Mouse (Mus musculus): Measurements from ENCODE around the gene Ice1. TPM values are rescaled to one million over a fixed set of nuclear protein-coding genes. Genes with fewer than 3 reads are reported as not detected.

The Ice1 gene
- polyA plus RNA-seq, 1 experiment from 2014 or later, result 16.0 TPM

- no peaks in the 10 kb centered on the region for H3K27me3 ChIP-seq
- no peak overlapping the region for H3K27ac ChIP-seq (replicated peaks)
- H3K36me3 ChIP-seq, result peaks cover 99% of the 10 kb centered on the region
- H3K9me3 ChIP-seq (replicated peaks), result no peaks in the 10 kb centered on the region
- no peaks in the 10 kb centered on the region for H3K4me1 ChIP-seq
- no peak for ATAC-seq (ENCODE audit: insufficient number of reproducible peaks, low FRiP score, low TSS enrichment, low read depth)
- no peak overlapping the region for H3K4me3 ChIP-seq (replicated peaks)
- H3K9ac ChIP-seq, result no peak overlapping the region
- WGBS, result 92% methylated on average over 5 of the region's 5 CpGs
- H3K4me2 ChIP-seq (replicated peaks), result no peak overlapping the region
Measured at GRCm38 (mm10) chr13:70605366-70605765, 32.1 kb downstream of the Ice1 start.

DNA sequence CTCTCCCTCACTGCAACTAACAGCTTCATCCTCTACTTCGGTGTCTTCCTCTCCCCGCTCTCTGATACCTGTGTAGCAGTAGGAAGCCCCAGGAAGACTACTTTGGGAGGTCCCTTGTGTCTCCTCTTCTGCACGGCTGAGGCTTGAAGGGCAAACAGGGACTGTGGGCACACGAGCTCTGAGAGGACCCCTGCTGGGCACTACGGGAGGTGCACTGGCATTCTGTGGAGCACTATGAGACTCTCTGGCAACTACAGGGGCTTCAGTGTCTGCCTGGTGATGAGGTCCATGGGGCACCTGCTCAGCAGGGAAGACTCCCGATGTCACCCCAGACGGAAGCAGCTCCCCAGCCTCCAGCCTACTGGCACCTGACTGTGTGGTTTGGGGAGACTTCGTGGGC, 32.7 kb downstream of the Ice1 start:
- Histone ChIP-seq H3K9ac (no peak overlapping the region), H3K4me2 (replicated peaks) (no peak overlapping the region), H3K4me1 (no peaks in the 10 kb centered on the region), H3K4me3 (replicated peaks) (no peak overlapping the region), H3K9me3 (replicated peaks) (no peaks in the 10 kb centered on the region), H3K27ac (replicated peaks) (no peak overlapping the region), H3K36me3 (peaks cover 97% of the 10 kb centered on the region), H3K27me3 (no peaks in the 10 kb centered on the region)
- WGBS, result 85% methylated on average over 8 of the region's 8 CpGs
- ATAC-seq (ENCODE audit: insufficient number of reproducible peaks, low FRiP score, low TSS enrichment, low read depth), result no peak

DNA sequence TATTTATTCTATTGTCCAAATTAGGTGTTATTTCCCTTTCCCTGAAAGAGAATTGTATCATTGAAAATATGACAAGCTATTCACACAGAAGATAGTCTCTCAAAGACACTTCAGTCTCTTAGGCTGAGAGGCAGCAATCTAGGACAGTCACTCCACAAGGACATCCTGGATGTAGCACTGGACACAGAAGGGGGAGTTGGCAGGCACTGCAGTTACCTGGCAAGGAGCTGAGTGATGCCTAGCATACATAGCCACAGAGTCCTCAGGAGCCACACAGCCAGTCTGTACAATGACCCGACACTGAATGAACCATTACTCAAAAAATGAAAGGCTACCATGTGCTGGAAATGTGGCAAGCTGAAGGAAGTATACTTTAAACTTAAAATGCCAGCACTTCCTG, 35.9 kb downstream of the Ice1 start:
- Histone ChIP-seq H3K27me3 (no peaks in the 10 kb centered on the region), H3K36me3 (peaks cover 71% of the 10 kb centered on the region), H3K27ac (replicated peaks) (no peak overlapping the region), H3K9me3 (replicated peaks) (no peaks in the 10 kb centered on the region), H3K4me2 (replicated peaks) (no peak overlapping the region), H3K4me3 (replicated peaks) (no peak overlapping the region), H3K4me1 (no peaks in the 10 kb centered on the region), H3K9ac (no peak overlapping the region)
- 91% methylated on average over 1 of the region's 1 CpGs for WGBS
- no peak for ATAC-seq (ENCODE audit: insufficient number of reproducible peaks, low FRiP score, low TSS enrichment, low read depth)

GRCm38 (mm10) chr13:70599964-70600619, 37.3 kb downstream of the Ice1 start:
- H3K27me3 ChIP-seq, result no peaks in the 10 kb centered on the region
- no peak for ATAC-seq (ENCODE audit: insufficient number of reproducible peaks, low FRiP score, low TSS enrichment, low read depth)
- H3K36me3 ChIP-seq, result peaks cover 71% of the 10 kb centered on the region
- no peak overlapping the region for H3K4me3 ChIP-seq (replicated peaks)
- no peak overlapping the region for H3K9ac ChIP-seq
- H3K9me3 ChIP-seq (replicated peaks), result no peaks in the 10 kb centered on the region
- no peaks in the 10 kb centered on the region for H3K4me1 ChIP-seq
- H3K27ac ChIP-seq (replicated peaks), result no peak overlapping the region
- no peak overlapping the region for H3K4me2 ChIP-seq (replicated peaks)
- WGBS, result 84% methylated on average over 12 of the region's 12 CpGs

DNA sequence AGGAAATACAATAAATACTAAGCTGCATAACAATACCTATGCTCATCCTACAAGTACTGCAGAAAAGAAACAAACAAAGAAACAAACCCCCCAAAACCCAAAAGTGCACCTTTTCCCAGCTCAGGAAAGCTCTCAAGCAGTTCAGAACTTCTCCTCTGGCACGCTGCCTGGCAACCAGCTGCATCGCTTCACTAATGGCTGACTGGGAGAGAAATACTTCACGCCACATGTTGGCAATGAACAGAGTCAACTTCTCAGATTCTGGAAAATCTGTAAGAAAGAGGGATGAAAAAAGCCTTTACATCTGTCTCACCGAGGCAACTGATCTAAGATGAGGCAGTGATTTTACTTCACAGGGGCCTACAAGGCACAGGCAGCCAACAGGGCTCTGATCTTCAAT, 38.5 kb downstream of the Ice1 start:
- Histone ChIP-seq H3K9ac (no peak overlapping the region), H3K9me3 (replicated peaks) (no peaks in the 10 kb centered on the region), H3K4me3 (replicated peaks) (no peak overlapping the region), H3K4me2 (replicated peaks) (no peak overlapping the region), H3K4me1 (no peaks in the 10 kb centered on the region), H3K27ac (replicated peaks) (no peak overlapping the region), H3K36me3 (peaks cover 70% of the 10 kb centered on the region), H3K27me3 (no peaks in the 10 kb centered on the region)
- 51% methylated on average over 4 of the region's 4 CpGs for WGBS
- no peak for ATAC-seq (ENCODE audit: insufficient number of reproducible peaks, low FRiP score, low TSS enrichment, low read depth)

DNA sequence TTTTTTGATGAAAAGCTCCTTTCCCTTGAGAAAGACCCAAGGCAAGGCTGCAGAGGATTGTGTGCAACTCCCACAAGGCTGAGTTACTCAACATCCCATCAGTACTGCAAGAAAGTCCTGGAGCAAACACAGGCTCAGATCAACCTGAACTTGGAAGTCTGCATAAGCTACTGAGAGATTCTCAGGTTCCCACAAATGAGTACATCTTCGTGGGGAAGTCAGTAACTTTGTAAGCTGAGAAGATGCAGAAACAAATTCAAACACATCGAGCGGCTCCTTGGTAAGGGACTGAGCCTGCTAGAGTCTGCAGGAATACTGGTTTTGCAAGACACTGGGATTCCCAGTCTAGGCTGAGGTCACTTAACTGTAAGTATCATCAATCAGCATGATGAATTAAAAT, 40.5 kb downstream of the Ice1 start:
- H3K36me3 ChIP-seq, result peaks cover 70% of the 10 kb centered on the region
- H3K27ac ChIP-seq (replicated peaks), result no peak overlapping the region
- 83% methylated on average over 3 of the region's 3 CpGs for WGBS
- no peak for ATAC-seq (ENCODE audit: insufficient number of reproducible peaks, low FRiP score, low TSS enrichment, low read depth)
- H3K4me3 ChIP-seq (replicated peaks), result no peak overlapping the region
- H3K4me2 ChIP-seq (replicated peaks), result no peak overlapping the region
- no peak overlapping the region for H3K9ac ChIP-seq
- H3K9me3 ChIP-seq (replicated peaks), result no peaks in the 10 kb centered on the region
- no peaks in the 10 kb centered on the region for H3K27me3 ChIP-seq
- no peaks in the 10 kb centered on the region for H3K4me1 ChIP-seq

DNA sequence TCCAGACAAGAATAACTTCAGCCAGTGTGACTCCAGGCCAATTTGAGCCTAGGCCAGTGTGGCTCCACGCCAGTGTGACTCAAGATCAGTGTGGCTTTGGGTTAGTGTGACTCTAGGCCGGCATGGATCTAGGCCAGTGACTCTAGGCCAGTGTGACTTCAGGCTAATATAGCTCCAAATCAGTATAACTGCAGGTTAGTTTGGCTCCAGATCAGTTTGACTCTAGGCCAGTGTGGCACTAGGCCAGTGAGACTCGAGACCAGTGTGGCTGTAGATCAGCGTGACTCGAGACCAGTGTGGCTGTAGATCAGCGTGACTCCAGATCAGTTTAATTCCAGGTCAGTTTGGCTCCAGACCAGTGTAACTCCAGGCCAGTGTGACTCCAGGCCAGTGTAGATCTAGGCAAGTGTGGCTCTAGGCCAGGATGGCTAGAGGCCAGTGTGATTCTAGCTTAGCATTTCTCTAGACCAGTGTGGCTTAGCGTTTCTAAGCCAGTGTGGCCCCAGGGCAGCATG, 47.1 kb downstream of the Ice1 start:
- no peaks in the 10 kb centered on the region for H3K27me3 ChIP-seq
- H3K36me3 ChIP-seq, result peaks cover 79% of the 10 kb centered on the region
- H3K9me3 ChIP-seq (replicated peaks), result no peaks in the 10 kb centered on the region
- no peak overlapping the region; the same call in 1 of the 2 replicates for H3K27ac ChIP-seq (replicated peaks)
- 82% methylated on average over 7 of the region's 7 CpGs for WGBS
- ATAC-seq (ENCODE audit: insufficient number of reproducible peaks, low FRiP score, low TSS enrichment, low read depth), result 0 out of 2 replicates have a peak, but pooled peaks have one; percentile 20
- no peak overlapping the region for H3K9ac ChIP-seq
- no peak overlapping the region for H3K4me2 ChIP-seq (replicated peaks)
- H3K4me1 ChIP-seq, result no peaks in the 10 kb centered on the region
- H3K4me3 ChIP-seq (replicated peaks), result no peak overlapping the region

- no peak for ATAC-seq (ENCODE audit: insufficient number of reproducible peaks, low FRiP score, low TSS enrichment, low read depth)
- 73% methylated on average over 2 of the region's 2 CpGs for WGBS
- Histone ChIP-seq H3K9ac (no peak overlapping the region), H3K36me3 (peaks cover 47% of the 10 kb centered on the region), H3K27ac (replicated peaks) (no peak overlapping the region), H3K4me1 (no peaks in the 10 kb centered on the region), H3K4me2 (replicated peaks) (no peak overlapping the region), H3K9me3 (replicated peaks) (no peaks in the 10 kb centered on the region), H3K4me3 (replicated peaks) (no peak overlapping the region), H3K27me3 (no peaks in the 10 kb centered on the region)
Measured at GRCm38 (mm10) chr13:70586969-70587368, 50.5 kb downstream of the Ice1 start.

DNA sequence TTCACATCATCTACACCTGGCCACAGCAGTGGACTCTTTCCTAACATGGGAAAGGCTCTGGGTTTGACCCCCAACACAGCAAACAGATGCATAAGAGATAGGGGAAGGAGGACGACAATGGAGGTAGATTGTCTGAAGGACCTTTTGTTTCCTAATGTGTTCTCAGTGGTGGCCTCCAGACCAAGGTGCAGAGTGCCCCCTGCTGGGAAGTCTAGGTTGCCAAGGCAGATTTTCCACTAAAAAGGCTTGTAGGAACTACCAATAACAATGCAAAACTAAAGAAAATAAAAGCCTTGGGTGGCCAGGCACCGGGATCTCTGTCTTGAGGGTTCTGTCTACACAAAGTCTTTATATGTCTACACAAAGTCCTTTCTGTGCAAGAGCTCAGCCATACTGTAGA, 54.9 kb downstream of the Ice1 start:
- Histone ChIP-seq H3K9me3 (replicated peaks) (no peaks in the 10 kb centered on the region), H3K9ac (no peak overlapping the region), H3K36me3 (peaks cover 13% of the 10 kb centered on the region), H3K27ac (replicated peaks) (no peak overlapping the region), H3K4me3 (replicated peaks) (no peak overlapping the region), H3K4me2 (replicated peaks) (no peak overlapping the region), H3K27me3 (no peaks in the 10 kb centered on the region), H3K4me1 (no peaks in the 10 kb centered on the region)
- WGBS, result 30% methylated on average over 2 of the region's 2 CpGs
- no peak for ATAC-seq (ENCODE audit: insufficient number of reproducible peaks, low FRiP score, low TSS enrichment, low read depth)

GRCm38 (mm10) chr13:70581509-70581908, 55.9 kb downstream of the Ice1 start:
- no peaks in the 10 kb centered on the region for H3K27me3 ChIP-seq
- H3K4me3 ChIP-seq (replicated peaks), result no peak overlapping the region
- ATAC-seq (ENCODE audit: insufficient number of reproducible peaks, low FRiP score, low TSS enrichment, low read depth), result no peak
- no peaks in the 10 kb centered on the region for H3K4me1 ChIP-seq
- WGBS, result 87% methylated on average over 4 of the region's 4 CpGs
- peaks cover 4% of the 10 kb centered on the region for H3K36me3 ChIP-seq
- no peak overlapping the region for H3K9ac ChIP-seq
- H3K9me3 ChIP-seq (replicated peaks), result no peaks in the 10 kb centered on the region
- H3K4me2 ChIP-seq (replicated peaks), result no peak overlapping the region
- H3K27ac ChIP-seq (replicated peaks), result no peak overlapping the region

GRCm38 (mm10) chr13:70574216-70574615, 63.2 kb downstream of the Ice1 start:
- 87% methylated on average over 1 of the region's 1 CpGs for WGBS
- H3K4me1 ChIP-seq, result no peaks in the 10 kb centered on the region
- no peak for ATAC-seq (ENCODE audit: insufficient number of reproducible peaks, low FRiP score, low TSS enrichment, low read depth)
- H3K9ac ChIP-seq, result no peak overlapping the region
- H3K9me3 ChIP-seq (replicated peaks), result no peaks in the 10 kb centered on the region
- H3K4me3 ChIP-seq (replicated peaks), result no peak overlapping the region
- no peaks in the 10 kb centered on the region for H3K36me3 ChIP-seq
- H3K4me2 ChIP-seq (replicated peaks), result no peak overlapping the region
- no peaks in the 10 kb centered on the region for H3K27me3 ChIP-seq
- no peak overlapping the region for H3K27ac ChIP-seq (replicated peaks)

GRCm38 (mm10) chr13:70567889-70568288, 69.5 kb downstream of the Ice1 start:
- ATAC-seq (ENCODE audit: insufficient number of reproducible peaks, low FRiP score, low TSS enrichment, low read depth), result no peak
- WGBS, result 46% methylated on average over 2 of the region's 2 CpGs
- H3K27ac ChIP-seq (replicated peaks), result no peak overlapping the region

More at GRCm38 (mm10) chr13:70567889-70568288, 69.5 kb downstream of the Ice1 start:
- H3K27me3 ChIP-seq, result no peaks in the 10 kb centered on the region
- no peaks in the 10 kb centered on the region for H3K9me3 ChIP-seq (replicated peaks)
- H3K4me3 ChIP-seq (replicated peaks), result no peak overlapping the region
- H3K36me3 ChIP-seq, result no peaks in the 10 kb centered on the region
- no peak overlapping the region for H3K4me2 ChIP-seq (replicated peaks)
- no peaks in the 10 kb centered on the region for H3K4me1 ChIP-seq
- H3K9ac ChIP-seq, result no peak overlapping the region
